Mouse (Mus musculus) brain, embryonic 18.5 days (tissue): ENCODE results near the gene Cdh4.

Source experiments
- DNase-seq: peaks from one replicate; pipeline ENCODE4 v3.0.0-alpha.2; 2012; ENCODE audit warnings: low read depth, low spot score

The Cdh4 gene

GRCm38 (mm10) chr2:179937091-179937490 lies 494.9 kb downstream of the Cdh4 start:
- no peak for DNase-seq

- DNase-seq = no peak
Observed at GRCm38 (mm10) chr2:179941696-179942095, 499.5 kb downstream of the Cdh4 start.

GRCm38 (mm10) chr2:179945051-179945450 lies 502.8 kb downstream of the Cdh4 start:
- no peak for DNase-seq

- DNase-seq = no peak
Observed at GRCm38 (mm10) chr2:179946496-179946895, 504.3 kb downstream of the Cdh4 start.

- DNase-seq = no peak
Observed at GRCm38 (mm10) chr2:179947607-179948006, 505.4 kb downstream of the Cdh4 start.

DNA sequence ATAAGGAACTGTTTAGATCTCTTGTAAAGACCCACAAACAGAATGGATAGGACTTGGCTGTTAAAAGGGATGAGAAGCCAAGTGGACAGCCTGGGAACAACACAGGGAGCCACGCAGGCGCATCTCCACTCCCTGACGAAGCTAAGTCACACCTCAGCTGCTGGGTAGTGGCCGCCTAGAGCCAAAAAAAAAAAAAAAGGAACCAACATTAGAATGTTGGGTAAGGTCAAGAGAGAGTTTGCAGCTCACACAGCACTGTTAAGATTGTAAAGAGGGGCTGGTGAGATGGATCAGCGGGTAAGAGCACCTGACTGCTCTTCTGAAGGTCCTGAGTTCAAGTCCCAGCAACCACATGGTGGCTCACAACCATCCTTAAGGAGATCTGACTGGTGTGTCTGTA lies 506.6 kb downstream of the Cdh4 start:
- DNase-seq = no peak
